Mouse (Mus musculus) forebrain, embryonic 11.5 days (tissue): Measurements from ENCODE around the gene Ppfibp1. TPM values are rescaled to one million over a fixed set of nuclear protein-coding genes. Genes with fewer than 3 reads are reported as not detected.

Experiments used
- ATAC-seq: fragments of 200-750 bp; cut with Nextera tagmentation; replicated peaks from 2 replicates; pipeline ENCODE4 v1.8.0; 2017; ENCODE audit warnings: moderate TSS enrichment; ENCODE audit not compliant: low FRiP score
- DNase-seq: peaks from one replicate; pipeline ENCODE4 v3.0.0-alpha.2; 2017; ENCODE audit warnings: low spot score
- H3K27ac ChIP-seq: fragments of 300-500 bp; sonication (generic); 2 replicates; pipeline ENCODE4 v1.5.1; 2014; ENCODE audit warnings: low read depth, low read length
- H3K27me3 ChIP-seq: fragments of 300-500 bp; sonication (generic); 2 replicates; pipeline ENCODE4 v1.6.1; 2014; ENCODE audit warnings: mild to moderate bottlenecking, low read length, mixed read lengths; ENCODE audit not compliant: control insufficient read depth, insufficient read depth
- H3K36me3 ChIP-seq: fragments of 300-500 bp; sonication (generic); 2 replicates; pipeline ENCODE4 v1.6.1; 2014; ENCODE audit warnings: mild to moderate bottlenecking, low read length, moderate library complexity, mixed read lengths; ENCODE audit not compliant: control insufficient read depth, insufficient read depth
- H3K4me1 ChIP-seq: fragments of 300-500 bp; sonication (generic); replicated peaks from 2 replicates; pipeline ENCODE4 v1.6.1; 2014; ENCODE audit warnings: low read length, mixed read lengths; ENCODE audit not compliant: control insufficient read depth, insufficient read depth
- H3K4me2 ChIP-seq: fragments of 300-500 bp; sonication (generic); 2 replicates; pipeline ENCODE4 v1.6.1; 2014; ENCODE audit warnings: low read depth, mild to moderate bottlenecking, low read length, moderate library complexity, mixed read lengths; ENCODE audit not compliant: severe bottlenecking
- H3K4me3 ChIP-seq: fragments of 300-500 bp; sonication (generic); 2 replicates; pipeline ENCODE4 v1.5.1; 2014; ENCODE audit warnings: low read depth, low read length
- H3K9ac ChIP-seq: fragments of 300-500 bp; sonication (generic); 2 replicates; pipeline ENCODE4 v1.6.1; 2014; ENCODE audit warnings: low read length
- H3K9me3 ChIP-seq: fragments of 300-500 bp; sonication (generic); 2 replicates; pipeline ENCODE4 v1.6.1; 2016; ENCODE audit warnings: low read length, mixed read lengths; ENCODE audit not compliant: control insufficient read depth
- WGBS: fragments of 180-500 bp; shearing (Covaris S2); extraction: QIAGEN DNeasy Blood & Tissue Kit; methylation state at CpG from one replicate; pipeline ENCODE4 v1.1.7; 2014; 5-methylcytosine and 5-hydroxymethylcytosine counted together
- polyA plus RNA-seq: library from polyadenylated mRNA; unstranded; fragments of >200 nt; fragmentation: Nextera tagmentation; extraction: Ambion mirVana; gene quantifications from 2 replicates; pipeline ENCODE4 v1.2.1, GENCODE M21; 2014

The Ppfibp1 gene
- polyA plus RNA-seq, 1 experiment from 2014 or later: 38.4 TPM

DNA sequence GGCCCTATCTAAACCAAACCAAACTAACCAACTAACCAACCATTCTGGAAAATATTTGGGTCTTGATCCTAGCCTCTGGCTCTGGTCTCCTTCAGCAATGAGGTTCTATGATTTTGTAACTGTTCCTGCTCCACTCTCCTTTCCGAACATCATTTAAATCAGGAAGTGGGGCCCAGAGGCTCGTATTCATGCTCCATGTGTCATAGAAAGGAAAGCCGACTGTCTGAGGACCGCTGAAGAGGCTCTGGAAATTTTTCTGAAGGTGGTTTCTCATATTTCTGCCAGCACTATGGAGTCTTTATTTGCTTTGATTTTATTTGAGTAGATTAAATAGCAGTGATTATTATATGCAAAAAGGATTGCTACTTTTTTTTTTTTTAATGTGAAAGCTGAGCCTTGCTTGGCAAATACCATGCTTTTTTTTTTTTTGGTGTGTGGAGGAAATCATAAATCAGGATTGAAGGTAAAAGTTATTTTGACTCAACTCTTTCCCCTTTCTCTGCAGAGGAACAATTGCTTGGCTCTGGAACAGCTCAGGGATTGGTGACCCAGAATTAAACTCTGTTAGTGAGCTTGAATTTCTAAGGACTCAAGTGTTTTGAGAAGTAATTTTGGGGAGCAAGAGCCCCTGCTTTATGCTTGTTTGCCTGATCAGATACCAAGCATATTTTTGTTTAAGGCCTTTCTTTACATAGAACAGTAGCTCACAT lies 25.4 kb downstream of the Ppfibp1 start:
- no peak overlapping the region for H3K4me3 ChIP-seq
- no peak overlapping the region for H3K27ac ChIP-seq
- no peaks in the 10 kb centered on the region for H3K27me3 ChIP-seq
- H3K9me3 ChIP-seq: no peaks in the 10 kb centered on the region
- no peak overlapping the region for H3K4me2 ChIP-seq
- no peaks in the 10 kb centered on the region for H3K36me3 ChIP-seq
- DNase-seq (no peak), ATAC-seq (no peak)
- 77% methylated on average over 4 of the region's 4 CpGs for WGBS
- no peak overlapping the region for H3K9ac ChIP-seq
- H3K4me1 ChIP-seq: no peaks in the 10 kb centered on the region

DNA sequence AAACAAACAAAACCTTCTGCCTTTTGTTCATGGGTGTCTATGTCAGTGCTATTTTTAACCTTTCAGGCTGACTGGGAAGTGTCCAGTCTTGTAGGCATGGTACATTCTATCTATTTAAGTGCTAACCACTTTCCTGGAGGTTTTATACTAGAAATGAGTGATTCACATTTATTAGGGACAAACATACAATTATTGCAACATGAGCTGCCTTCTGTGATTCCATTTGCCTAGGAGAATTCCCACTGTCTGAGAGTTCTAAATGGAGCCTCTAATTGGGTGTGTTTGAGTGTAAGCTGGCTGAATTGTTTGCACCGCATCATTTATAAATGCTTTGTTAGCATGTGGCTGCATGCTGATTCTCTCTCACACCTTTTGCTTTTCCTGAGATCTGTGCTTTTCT lies 27.5 kb downstream of the Ppfibp1 start:
- 68% methylated on average over 1 of the region's 1 CpGs for WGBS
- no peaks in the 10 kb centered on the region for H3K4me1 ChIP-seq
- H3K4me3 ChIP-seq: no peak overlapping the region
- H3K27ac ChIP-seq: no peak overlapping the region
- no peak for DNase-seq
- no peaks in the 10 kb centered on the region for H3K36me3 ChIP-seq
- H3K9ac ChIP-seq: no peak overlapping the region
- ATAC-seq: no peak
- no peak overlapping the region for H3K4me2 ChIP-seq
- no peaks in the 10 kb centered on the region for H3K9me3 ChIP-seq
- H3K27me3 ChIP-seq: no peaks in the 10 kb centered on the region

- no peak for ATAC-seq
- WGBS: 86% methylated on average over 3 of the region's 3 CpGs
- no peak overlapping the region for H3K4me3 ChIP-seq
Measured at GRCm38 (mm10) chr6:146917396-146917795, 29.1 kb downstream of the Ppfibp1 start.

GRCm38 (mm10) chr6:146918341-146918740 lies 30.1 kb downstream of the Ppfibp1 start:
- DNase-seq (no peak), ATAC-seq (no peak)
- Histone ChIP-seq H3K27me3 (no peaks in the 10 kb centered on the region), H3K36me3 (no peaks in the 10 kb centered on the region), H3K9me3 (no peaks in the 10 kb centered on the region), H3K9ac (no peak overlapping the region), H3K4me1 (no peaks in the 10 kb centered on the region), H3K4me3 (no peak overlapping the region), H3K27ac (no peak overlapping the region), H3K4me2 (no peak overlapping the region)
- 88% methylated on average over 6 of the region's 6 CpGs for WGBS

More at GRCm38 (mm10) chr6:146917396-146917795, 29.1 kb downstream of the Ppfibp1 start:
- H3K27me3 ChIP-seq: no peaks in the 10 kb centered on the region
- no peak overlapping the region for H3K9ac ChIP-seq
- no peak for DNase-seq
- H3K4me2 ChIP-seq: no peak overlapping the region
- no peaks in the 10 kb centered on the region for H3K4me1 ChIP-seq
- no peaks in the 10 kb centered on the region for H3K36me3 ChIP-seq
- H3K9me3 ChIP-seq: no peaks in the 10 kb centered on the region
- no peak overlapping the region for H3K27ac ChIP-seq

DNA sequence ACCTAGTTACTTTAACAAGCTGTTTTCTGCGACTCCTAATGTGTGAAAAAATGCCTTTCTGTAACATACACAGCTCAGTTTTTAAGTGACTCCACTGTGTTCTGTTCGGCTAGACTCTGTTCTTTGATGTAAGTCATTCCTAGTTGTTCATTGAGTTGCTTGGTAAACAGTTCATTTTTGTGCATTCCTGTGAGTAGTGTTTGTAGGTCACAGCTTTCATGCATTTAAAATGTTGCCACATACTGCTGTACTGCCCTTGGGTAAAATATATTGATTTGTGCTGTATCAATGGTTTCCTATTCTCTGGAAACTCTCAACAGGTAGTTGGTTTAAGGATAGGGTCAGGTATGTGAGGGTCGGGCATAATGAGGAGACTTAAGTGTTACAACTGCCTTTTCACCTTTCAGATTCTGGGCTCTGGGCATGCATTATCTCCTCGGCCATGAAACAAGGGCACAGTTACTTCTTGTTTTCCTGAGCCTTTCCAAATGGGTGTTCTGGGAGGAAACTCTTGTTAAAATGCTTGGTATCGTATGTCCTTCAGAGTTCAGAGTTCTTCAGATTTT lies 38.2 kb downstream of the Ppfibp1 start:
- no peak overlapping the region for H3K27ac ChIP-seq
- H3K4me2 ChIP-seq: no peak overlapping the region
- H3K27me3 ChIP-seq: no peaks in the 10 kb centered on the region
- H3K4me3 ChIP-seq: no peak overlapping the region
- H3K9ac ChIP-seq: no peak overlapping the region
- no peaks in the 10 kb centered on the region for H3K36me3 ChIP-seq
- no peaks in the 10 kb centered on the region for H3K9me3 ChIP-seq
- WGBS: 82% methylated on average over 5 of the region's 5 CpGs
- DNase-seq (no peak), ATAC-seq (no peak)
- H3K4me1 ChIP-seq: no peaks in the 10 kb centered on the region

DNA sequence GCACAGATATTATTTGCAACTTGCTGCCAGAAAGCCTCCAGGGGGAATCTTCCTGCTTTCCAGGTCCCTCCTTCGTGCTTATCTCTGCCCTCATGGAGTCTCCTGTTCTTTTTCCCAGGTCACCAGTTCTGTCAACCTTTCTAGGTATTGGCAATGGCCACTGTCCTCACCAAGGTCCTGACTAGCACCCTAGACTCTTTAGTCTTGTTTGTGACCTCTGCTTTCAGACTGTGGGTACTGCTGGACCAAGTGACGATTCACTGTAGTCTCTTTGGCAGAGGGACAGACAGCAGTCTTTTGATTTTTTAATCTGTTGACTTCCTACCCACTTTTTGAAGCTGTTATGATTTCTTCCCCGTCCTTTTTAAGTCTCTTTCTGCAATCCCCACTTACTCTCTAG lies 39.8 kb downstream of the Ppfibp1 start:
- Histone ChIP-seq H3K4me1 (no peaks in the 10 kb centered on the region), H3K4me3 (no peak overlapping the region), H3K4me2 (no peak overlapping the region), H3K9me3 (no peaks in the 10 kb centered on the region), H3K27ac (no peak overlapping the region), H3K36me3 (no peaks in the 10 kb centered on the region), H3K27me3 (no peaks in the 10 kb centered on the region), H3K9ac (no peak overlapping the region)
- DNase-seq: no peak
- ATAC-seq: no peak
- 69% methylated on average over 3 of the region's 3 CpGs for WGBS

GRCm38 (mm10) chr6:146929031-146929430 lies 40.7 kb downstream of the Ppfibp1 start:
- Histone ChIP-seq H3K27me3 (no peaks in the 10 kb centered on the region), H3K27ac (no peak overlapping the region)

GRCm38 (mm10) chr6:146933123-146933522 lies 44.8 kb downstream of the Ppfibp1 start:
- H3K27ac ChIP-seq: no peak overlapping the region
- WGBS: 74% methylated on average over 6 of the region's 6 CpGs

More at GRCm38 (mm10) chr6:146929031-146929430, 40.7 kb downstream of the Ppfibp1 start:
- Histone ChIP-seq H3K4me2 (no peak overlapping the region), H3K9me3 (no peaks in the 10 kb centered on the region), H3K4me1 (no peaks in the 10 kb centered on the region), H3K4me3 (no peak overlapping the region), H3K36me3 (no peaks in the 10 kb centered on the region), H3K9ac (no peak overlapping the region)
- ATAC-seq: no peak
- DNase-seq: no peak
- WGBS: 55% methylated on average over 2 of the region's 2 CpGs

GRCm38 (mm10) chr6:146935957-146936356 lies 47.7 kb downstream of the Ppfibp1 start:
- 86% methylated on average over 6 of the region's 6 CpGs for WGBS
- Histone ChIP-seq H3K4me2 (no peak overlapping the region), H3K27ac (no peak overlapping the region), H3K4me3 (no peak overlapping the region), H3K9me3 (no peaks in the 10 kb centered on the region), H3K4me1 (no peaks in the 10 kb centered on the region), H3K9ac (no peak overlapping the region), H3K27me3 (no peaks in the 10 kb centered on the region), H3K36me3 (no peaks in the 10 kb centered on the region)
- ATAC-seq (no peak), DNase-seq (no peak)

More at GRCm38 (mm10) chr6:146933123-146933522, 44.8 kb downstream of the Ppfibp1 start:
- no peak for DNase-seq
- Histone ChIP-seq H3K9me3 (no peaks in the 10 kb centered on the region), H3K36me3 (no peaks in the 10 kb centered on the region), H3K27me3 (no peaks in the 10 kb centered on the region), H3K4me3 (no peak overlapping the region), H3K4me2 (no peak overlapping the region), H3K9ac (no peak overlapping the region), H3K4me1 (no peaks in the 10 kb centered on the region)
- ATAC-seq: no peak
